Mouse (Mus musculus): ENCODE data around the gene Casc3.

- TF ChIP-seq CTCF (IDR thresholded peaks at IDR 0.05) (no peak), EP300 (IDR thresholded peaks at IDR 0.05) (no peak)
Measured at GRCm38 (mm10) chr11:98877001-98877400, 72.3 kb downstream of the Casc3 start.

Data from lung, postnatal 0 days (tissue).